Mouse (Mus musculus) lung, adult 18-20 months (tissue): ENCODE data around the gene Stk11ip.

Source experiments
- DNase-seq, 2 experiments: peaks; one replicate each; pipeline ENCODE4 v3.0.0; 2022; ENCODE audit warnings: mixed read lengths in 2 of 2

Stk11ip gene

DNA sequence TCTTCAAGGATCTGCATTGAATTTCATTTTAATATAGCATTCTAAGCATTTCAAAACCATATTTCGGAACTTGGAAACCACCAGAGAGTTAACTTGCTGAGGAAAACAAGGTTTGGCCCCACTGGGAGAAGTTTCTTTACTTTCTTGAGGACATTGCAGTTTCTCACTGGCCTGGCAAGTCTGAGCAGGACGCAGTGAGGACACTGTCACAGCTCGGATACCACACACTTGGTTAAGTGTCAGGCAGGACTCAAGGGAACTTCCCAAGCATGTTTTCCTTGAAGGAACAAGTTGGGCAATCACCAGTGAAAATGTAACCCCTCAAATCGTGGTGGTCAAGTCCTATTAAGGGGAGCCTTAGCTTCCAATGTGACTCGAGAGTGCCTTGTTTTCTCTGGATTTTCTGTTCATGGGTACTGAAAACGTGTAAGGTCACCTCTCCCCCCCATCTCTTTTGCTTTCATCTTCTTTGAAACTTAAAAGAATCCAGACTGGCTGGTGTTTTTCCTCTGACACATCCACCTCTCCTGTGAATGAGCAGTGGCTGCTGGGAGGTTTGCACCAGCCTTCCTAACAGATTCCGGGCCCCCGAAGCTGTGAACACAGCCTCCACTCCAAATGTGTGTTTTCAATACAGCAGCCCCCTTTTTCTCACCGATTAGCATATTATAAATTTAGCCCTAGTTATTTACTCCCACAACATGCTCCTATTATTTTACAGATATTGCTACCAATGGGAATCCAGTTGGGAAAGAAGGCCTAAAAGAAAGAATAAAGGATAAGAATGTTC is 16.9 kb upstream of the Stk11ip start:
- no peak for DNase-seq

DNA sequence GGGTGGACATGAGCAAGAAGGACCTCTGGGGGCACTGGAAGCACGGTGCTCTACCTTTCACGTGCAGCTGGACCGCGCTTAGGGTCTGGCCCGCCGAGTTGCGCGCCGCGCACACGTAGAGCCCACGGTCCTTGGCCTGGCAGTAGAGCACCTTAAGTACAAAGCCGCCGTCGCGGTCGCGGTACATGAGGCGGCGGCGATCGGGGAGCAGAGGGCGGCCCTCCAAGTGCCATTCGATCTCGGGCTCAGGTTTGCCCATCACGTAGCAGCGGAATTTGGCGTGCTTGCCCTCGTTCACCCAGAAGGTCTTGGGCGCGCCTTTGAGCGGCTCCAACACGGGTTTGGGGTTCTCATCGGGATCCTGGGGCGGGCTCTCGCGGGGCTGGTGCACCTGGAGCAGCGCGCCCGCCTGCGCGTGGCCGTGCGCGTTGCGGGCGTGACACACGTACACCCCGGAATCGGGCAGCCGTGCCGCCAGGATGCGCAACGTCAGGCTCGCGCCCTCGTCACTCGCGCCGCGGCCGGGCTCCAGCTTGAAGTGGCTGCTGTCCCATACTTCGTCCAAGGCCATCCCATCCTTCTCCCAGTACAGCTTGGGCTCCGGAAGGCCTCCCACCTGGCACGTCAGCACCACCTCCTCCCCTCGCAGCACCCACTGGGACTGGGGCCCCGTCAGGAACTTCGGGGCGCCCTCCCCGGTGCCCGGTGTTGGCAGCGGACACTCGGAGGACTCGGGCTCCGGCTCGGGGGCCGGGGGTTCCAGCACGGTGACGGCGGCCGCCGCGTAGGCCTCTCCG is 16.0 kb upstream of the Stk11ip start:
- DNase-seq: peak; percentile 35 to 54

DNA sequence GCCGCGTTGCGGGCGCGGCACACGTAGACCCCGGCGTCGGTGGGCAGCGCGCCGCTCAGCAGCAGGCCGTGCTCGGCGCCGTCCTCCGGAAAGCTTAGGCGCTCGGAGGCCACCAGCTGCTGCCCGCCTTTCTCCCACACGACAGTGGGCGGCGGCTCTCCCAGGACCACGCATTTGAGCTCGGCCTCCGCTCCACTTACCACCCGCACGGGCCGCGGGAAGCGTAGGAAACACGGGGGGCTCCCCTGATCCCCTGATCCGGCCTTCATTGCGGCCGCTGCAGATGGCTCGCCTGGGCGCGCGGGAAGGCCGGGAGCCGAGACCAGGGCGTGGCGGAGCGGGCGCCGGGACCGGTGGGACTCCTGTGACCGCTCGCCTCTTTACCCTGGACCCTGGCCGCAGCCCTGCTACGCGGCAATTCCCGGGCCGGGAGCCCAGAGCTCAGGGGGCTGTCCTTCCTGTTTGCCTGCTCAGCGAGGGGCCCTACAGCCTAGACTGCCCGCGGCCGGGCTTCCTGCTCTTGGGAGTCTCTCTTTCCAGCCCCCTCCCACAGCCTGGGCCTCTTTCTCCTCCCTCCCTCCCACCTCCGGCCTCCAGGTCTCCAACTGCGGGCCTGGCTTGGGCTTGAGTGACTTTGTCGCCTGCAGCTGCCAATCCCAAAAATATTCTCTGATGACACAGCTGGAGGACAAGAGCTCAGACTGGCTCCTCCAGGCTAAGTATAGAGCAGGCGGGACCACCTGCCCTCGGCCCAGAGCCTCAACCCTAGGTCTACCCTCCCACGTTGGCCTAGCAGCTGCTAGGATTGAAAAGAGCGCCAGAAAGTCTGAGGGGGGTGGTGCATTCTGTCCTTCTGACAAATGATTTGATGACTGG is 15.1 kb upstream of the Stk11ip start, which contains the start of gene Obsl1:
Obsl1 (minus strand) TSS at position 497 of the 876 bp plus-strand sequence.
- peak in 1 of 2 experiments; percentile 41 for DNase-seq

DNA sequence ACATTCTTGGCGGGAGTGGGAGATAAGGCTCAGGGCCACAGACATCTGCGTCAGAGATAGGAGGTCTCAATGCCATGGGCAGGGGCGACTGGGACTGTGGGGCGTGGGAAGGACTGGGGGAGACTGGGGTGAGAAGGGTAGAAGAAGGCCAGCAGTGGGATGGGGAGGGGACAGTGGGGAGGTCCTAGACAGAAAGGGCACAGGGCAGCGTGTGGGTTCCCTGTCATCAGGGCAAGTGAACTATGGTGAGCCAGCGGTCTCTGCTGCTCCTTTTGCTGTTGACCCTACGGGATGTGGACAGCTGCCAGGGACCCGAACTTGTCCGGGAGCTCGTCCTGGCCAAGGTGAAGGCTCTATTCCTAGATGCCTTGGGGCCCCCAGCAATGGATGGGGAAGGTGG is 14.3 kb upstream of the Stk11ip start, which contains the start of gene Inha:
Inha (plus strand) TSS at position 72 of the 400 bp plus-strand sequence.
- DNase-seq: no peak

DNA sequence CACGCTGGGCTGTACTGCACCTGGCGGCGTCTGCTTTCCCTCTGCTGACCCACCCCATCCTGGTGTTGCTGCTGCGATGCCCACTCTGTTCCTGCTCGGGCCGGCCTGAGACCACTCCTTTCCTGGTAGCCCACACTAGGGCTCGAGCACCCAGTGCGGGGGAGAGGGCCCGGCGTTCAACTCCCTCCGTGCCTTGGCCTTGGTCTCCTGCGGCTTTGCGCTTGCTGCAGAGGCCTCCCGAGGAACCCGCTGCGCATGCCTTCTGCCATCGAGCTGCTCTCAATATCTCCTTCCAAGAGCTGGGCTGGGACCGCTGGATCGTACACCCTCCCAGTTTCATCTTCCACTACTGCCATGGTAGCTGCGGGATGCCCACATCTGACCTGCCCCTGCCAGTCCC is 11.7 kb upstream of the Stk11ip start:
- DNase-seq: no peak

DNA sequence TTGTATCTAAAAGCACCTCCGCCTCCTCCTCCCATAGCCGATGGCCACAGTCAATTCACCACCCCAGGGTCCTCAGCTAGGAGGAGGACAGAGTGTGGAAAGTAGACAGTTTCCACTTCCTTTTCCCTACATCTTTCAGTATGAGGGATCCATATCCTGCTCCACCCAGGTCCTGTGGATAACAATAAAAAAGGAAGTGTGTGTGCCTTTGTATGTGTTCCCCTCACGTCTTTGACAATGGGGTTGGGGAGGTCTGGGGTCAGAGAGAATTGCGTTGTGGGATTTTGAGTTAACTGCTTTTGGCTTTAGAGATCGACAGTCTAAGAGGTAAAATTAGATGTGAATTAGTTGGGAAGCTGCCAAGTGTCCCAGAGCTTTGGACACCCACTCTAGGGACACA is 11.2 kb upstream of the Stk11ip start:
- no peak for DNase-seq

DNA sequence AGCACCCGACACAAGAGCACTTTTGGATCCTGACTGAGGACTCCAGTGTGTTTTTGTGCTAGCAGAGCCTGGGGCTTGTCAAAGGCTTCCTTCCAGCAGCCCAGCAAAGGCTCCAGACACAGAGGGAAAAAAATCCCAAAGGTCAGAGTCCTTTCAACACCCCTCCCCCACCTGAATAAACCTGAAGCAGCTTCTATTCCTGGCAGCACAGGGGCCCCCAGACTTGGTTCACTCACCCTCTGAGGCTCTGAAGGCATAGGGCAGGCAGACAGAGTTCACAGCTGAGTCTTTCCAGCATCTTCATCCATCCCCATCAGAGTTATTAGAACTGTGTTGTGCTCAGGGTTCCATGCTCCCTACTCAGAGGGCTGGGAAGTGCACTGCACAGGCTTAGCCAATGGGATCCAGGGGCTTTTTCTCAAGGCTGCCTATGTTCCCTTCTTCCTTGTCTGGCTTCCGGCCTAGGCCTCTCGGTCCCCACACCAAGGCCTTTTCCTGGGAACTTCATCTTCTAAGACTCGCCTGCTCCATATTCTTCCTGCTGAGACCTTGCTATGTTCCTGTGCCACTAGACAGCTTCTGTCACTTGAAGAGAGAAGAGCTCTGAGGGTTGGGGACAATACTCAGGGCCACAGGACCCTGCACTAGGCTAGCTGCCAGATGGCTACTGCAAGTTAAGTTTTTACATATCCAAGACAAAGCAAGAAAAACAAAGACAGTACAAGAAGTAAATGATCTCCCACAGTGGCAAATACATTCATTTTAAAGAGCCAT is 9.7 kb upstream of the Stk11ip start:
- DNase-seq: no peak

DNA sequence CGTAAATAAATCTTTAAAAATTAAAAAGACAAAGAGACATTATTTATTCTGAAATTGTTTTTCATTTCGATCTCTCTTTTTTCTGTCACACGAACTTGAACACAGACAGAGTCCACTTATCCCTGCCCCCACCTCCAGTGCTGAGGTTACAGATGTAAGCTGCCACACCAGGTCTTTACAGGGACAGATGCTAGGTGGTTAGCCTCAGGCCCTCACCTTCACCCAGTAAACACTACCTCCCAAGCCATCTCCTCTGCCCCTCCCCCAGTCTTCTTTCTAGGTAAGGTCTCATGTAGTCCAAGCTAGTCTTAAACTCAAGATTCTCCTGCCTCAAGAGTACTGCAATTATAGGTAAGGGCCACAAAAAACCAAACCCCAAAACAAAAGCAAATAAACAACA is 8.8 kb upstream of the Stk11ip start:
- no peak for DNase-seq

DNA sequence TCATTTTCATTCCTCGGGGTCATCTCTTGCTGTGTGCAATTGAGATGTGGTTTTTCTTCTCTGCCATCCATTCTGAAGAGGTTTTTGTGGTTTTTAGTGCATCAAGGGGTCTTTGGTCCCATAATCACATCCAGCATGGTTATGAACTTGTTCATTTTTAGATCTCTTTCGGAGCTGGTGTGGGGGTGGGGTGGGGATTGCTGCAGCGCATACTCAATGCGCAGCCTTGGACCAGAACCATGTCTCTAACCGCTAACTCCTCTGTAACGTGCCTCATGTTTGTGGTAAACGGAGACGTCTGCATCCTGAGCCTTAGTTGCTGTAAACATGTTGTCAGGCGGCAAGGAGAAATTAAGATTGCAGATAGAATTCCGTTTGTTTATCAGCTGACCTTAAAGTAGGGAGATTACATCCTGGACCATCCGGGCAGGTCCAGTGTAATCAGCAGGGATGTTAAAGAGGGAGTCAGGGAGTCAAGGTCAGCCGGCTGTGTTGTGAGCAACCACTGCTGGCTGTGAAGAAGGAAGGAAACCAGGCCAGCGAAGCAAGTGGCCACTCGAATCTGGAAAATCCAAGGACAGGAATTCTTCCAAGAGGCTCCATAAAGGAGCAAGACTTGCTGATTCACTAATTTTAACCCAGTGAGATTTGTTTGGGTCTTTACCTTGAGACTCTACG is 4.5 kb upstream of the Stk11ip start:
- DNase-seq: no peak

DNA sequence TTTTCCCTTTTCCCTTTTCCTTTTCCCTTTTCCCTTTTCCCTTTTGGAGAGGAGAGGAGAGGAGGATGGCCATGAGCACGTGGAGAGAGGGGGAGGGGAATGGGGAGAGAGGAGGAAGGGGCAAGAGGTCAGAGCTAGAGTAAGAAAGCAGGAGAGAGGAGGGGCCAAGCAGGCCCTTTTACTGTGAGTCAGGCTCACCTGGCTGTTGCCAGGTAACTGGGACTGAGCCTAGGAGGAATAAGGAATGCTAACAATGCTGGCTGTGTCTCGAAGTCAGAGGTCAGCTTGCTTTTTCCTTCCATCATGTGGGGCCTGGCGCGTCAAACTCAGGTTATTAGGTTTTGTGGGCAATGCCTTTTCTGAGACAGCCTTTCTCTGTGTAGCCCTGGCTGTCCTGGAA is 3.3 kb upstream of the Stk11ip start:
- no peak for DNase-seq

DNA sequence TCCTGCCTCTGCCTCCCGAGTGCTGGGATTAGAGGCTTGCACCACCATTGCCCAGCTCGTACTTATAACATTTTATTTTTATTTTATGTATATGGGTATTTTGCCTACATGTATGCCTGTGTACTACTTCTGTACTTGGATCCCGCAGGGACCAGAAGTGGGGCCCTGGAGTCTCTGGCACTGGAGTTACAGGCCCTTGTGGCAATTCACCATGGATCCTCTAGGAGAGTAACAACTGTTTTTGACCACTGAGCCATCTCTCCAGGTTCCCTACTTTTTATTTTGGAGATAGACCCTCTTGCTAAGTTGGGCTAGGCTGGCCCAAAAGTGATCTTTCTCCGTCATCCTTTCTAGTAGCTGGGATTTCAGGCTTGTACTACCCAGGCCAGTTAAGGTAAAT is 2.9 kb upstream of the Stk11ip start:
- no peak for DNase-seq

DNA sequence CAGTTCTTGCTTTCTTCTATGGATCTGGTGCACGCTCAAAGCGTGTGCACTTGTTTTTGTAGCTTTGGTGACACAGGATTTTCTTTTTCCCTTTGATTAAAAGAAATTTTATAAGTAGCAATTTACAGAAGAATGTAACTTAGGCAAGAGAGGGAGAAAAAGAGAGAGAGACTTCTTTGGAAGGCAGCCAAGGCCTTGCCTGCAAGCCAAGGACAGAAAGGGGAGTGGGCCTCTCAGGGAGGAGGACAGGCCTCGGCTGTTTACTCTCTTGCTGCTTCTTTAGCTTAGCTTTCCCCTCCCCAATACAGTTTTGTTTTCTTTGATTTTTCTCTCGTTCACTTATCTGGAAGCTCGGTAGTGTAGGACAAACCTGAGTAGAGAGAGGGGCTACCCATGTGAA is 1.8 kb upstream of the Stk11ip start:
- DNase-seq: no peak

DNA sequence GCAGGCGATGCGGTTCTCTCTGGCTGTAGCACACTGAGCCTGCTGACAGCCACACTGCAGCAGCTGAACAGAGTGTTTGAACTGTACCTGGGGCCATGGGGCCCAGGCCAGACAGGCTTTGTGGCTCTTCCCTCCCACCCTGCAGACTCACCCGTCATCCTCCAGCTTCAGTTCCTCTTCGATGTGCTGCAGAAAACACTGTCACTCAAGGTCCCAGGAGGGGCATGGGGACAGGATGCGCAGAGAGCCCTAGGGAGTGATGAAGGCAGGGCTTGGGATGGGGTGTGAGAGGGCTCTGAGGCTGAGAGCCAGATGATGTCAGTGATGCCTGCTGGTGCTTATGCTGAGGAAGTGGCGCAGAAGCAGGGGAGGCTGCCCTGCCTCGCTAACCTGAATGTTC is 3.4 kb downstream of the Stk11ip start:
- DNase-seq: no peak

DNA sequence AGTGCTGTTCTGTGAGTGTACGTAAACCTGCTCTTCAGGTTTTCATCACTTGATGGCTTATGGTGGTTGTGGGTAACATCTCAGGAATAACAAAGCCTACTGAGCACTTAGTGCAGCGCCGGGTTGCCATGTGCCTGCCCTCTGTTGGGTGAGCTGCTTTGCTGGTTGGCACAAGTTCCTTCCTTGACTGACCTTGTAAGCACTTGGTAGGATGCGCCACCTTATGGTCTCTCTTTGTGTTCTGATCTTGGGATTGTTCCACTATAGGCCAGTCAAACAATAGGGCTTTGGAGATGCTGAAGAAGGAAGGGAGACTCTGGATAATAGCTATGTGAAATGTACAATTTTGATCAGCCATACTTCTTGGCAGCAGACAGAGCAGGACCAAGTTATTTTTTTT is 9.2 kb downstream of the Stk11ip start:
- DNase-seq: no peak

DNA sequence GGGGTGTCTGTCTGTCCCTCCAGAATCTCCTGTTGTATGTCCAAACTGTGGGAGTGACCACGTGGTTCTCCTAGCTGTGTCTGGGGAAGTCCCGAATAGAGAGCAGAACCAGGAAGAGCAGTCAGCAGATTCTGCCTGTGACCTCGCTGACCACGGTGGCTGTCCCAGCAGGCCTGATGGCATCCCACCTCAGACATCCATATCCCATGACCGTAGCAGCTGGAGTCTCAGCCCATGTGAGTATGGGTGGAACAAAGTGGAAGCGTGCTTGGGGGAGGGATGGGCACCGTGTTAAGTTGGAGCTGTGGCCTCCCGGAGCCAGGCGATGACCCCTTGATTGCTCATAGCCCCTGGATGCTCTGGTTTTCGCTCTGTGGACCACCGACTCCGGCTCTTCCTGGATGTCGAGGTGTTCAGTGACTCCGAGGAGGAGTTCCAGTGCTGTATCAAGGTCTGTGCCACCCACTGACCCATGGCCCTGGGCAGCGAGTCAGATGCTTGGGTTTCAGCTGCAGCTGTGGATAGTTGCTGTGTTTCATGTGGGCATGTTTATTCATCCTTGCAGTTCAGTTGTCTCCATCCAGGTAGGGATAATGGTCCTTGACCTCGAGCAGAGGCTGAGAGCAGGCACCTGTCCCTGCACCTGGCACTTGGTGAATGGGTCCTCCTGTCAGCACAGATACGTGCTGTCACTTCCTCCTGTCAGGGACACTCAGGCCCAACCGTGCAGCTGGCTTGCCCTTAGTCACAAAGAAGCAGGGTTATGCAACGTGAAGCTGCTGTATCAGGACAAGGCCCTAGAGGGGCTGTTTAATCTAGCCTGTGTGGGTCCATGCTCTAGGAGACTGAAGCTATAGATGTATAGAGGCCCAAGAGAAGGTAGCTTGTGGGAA is 11.2 kb downstream of the Stk11ip start:
- DNase-seq: no peak

DNA sequence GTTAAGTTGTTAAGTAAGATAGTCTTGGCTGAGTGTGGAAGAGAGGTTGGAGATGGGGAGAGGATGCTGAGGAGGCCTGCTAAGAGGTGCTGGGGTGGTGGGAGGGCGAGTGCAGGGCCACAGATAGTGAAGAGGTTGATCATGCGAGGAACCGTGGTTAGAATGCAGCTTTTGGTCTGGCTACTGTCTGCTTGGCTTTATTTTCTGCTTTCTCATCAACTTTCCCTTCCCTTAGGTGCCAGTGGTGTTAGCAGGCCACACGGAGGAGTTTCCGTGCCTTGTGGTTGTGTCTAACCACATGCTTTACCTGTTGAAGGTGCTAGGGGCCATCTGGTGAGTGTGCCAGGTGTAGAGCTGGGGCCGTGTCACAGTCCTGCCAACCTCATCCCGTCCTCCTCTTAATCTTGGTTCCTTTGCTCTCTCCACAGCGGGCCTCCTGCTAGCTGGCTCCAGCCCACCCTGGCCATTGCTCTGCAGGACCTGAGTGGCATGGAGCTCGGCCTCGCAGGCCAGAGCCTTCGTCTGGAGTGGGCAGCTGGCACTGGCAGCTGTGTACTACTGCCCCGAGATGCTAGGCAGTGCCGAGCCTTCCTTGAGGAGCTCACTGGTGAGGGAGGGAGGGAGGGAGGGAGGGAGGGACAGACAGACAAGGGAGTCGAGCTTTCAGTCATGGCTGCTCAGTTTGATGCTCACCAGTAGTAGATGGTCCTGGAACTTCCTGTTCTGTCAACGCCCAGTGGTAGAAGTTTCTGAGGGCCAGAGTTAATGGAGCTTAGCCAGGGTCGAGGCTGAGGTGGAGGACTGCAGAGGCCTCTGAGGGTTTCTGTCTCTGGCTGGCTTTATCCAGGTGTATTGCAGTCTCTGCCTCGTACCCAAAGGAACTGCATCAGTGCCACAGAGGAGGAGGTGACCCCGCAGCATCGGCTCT is 12.3 kb downstream of the Stk11ip start:
- no peak for DNase-seq

DNA sequence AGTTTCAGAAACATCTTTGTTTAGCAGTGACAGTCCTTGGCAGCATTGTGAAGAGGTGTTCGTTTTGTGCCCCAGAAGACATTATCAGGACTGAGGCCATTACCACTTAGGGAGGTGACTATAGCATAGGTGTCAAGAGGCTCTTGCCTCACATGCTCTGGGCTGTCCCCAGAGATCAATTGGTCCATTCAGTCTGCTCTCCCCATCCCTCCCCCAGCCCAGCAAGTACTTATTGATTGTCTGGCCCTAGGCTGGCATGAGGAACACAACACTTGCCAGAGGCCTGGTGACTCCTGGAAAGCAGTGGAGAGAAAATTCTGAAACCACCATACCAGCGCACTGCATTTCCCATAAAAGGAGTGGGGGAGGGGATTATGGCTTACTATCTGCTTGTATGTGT is 16.3 kb downstream of the Stk11ip start:
- no peak for DNase-seq

DNA sequence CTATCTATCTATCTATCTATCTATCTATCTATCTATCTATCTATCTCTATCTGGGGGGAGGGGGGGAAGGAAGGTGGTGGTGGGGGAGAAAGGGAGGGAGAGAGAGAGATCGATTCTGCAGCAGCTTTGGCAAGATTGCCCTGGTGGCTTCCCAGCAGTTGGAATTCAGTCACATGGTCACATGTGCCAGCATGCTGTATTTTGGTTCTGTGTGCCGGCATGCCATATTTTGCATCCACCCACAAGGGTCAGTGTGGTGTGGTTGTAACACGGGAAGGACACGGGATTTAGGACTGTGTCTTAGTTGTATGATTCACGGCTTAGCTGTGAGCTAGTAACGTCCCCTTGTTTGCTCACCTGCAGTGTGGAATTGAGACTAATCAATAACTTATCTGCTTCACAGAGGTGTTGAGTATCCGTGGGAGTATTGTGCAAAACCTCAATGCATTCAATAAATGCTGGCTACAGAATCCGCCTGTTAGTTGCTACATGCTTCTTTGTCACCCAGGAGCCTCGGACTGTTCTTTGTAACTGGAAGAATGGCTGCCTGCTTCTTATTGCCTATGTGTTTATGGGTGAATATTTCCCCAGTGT is 17.4 kb downstream of the Stk11ip start:
- no peak for DNase-seq

DNA sequence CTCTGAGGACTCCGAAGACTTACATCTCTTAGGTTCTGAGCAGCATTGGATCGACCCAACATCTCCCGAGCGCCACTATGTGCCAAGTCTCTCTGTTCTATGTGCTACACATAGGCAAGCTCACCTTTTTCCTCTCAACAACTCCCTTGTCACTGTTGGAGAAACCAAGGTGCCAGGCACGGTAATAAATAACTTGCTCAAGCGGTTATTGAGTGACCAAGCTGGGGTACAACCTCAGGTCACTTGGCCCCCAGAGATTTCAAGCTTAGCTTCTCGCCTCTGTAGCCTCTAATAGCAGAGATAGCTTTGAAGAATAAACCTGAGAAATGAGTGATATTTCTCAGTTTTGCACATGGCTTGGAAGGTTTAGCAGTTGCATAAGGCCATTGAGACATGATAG is 20.2 kb downstream of the Stk11ip start:
- no peak for DNase-seq
